ENCODE assay signal across 8 mouse cellular contexts in the genomic region with DNA sequence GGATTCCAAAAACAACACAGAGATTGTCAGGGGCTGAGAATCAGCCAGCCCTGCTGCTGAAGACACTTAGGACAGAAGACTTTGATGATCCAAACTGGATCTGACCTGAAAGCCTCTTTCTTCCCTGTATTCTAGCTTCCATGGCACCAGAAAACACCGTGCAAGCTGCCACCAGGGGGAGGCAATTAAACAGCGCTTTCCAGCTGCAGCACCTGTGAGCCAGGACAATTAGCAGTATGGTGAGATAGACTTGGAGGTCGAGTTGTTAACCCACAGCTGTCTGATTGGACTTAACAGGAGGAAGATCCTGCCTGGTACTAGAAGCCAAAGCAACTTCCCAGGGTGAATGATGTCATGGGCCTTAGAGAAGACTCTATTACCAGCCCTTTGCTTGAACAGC. TPM values are rescaled to one million over a fixed set of nuclear protein-coding genes. Genes with fewer than 3 reads are reported as not detected.
DNase-seq lines count a peak whose midpoint lies in the region; ATAC-seq and TF ChIP-seq lines count a peak whose summit lies in the region.

No protein-coding gene starts in this region.

- no peak overlapping the region for H3K27ac ChIP-seq in midbrain, embryonic 13.5 days
- H3K27ac ChIP-seq in midbrain, embryonic 10.5 days (replicated peaks): no peak overlapping the region
- H3K27ac ChIP-seq in lung, embryonic 14.5 days (ENCODE audit: low read depth): no peak overlapping the region

- no peak overlapping the region for H3K9ac ChIP-seq in midbrain, embryonic 13.5 days (replicated peaks)
- H3K9ac ChIP-seq in lung, embryonic 14.5 days: no peak overlapping the region

- no peak overlapping the region for H3K4me2 ChIP-seq in midbrain, embryonic 13.5 days (replicated peaks)
- H3K4me2 ChIP-seq in lung, embryonic 14.5 days: no peak overlapping the region

- H3K36me3 ChIP-seq in midbrain, embryonic 13.5 days: no peaks in the 10 kb centered on the region
- H3K36me3 ChIP-seq in midbrain, embryonic 10.5 days: no peaks in the 10 kb centered on the region
- no peaks in the 10 kb centered on the region for H3K36me3 ChIP-seq in lung, embryonic 14.5 days (ENCODE audit: insufficient read depth)

- peaks cover 5% of the 10 kb centered on the region; the same call in 1 of the 2 replicates for H3K9me3 ChIP-seq in midbrain, embryonic 13.5 days
- H3K9me3 ChIP-seq in midbrain, embryonic 10.5 days (replicated peaks): no peaks in the 10 kb centered on the region; the same call in 1 of the 2 replicates
- H3K9me3 ChIP-seq in lung, embryonic 14.5 days (ENCODE audit: low read depth, low read length): no peaks in the 10 kb centered on the region

- DNase-seq in adrenal gland, postnatal 10 days: peak; percentile 63
- DNase-seq in adrenal gland, adult 8-10 months: no peak
- no peak for DNase-seq in midbrain, embryonic 10.5 days (ENCODE audit: low spot score)
- DNase-seq in embryo, embryonic 11 days: peak; percentile 56
- DNase-seq in lung, embryonic 14.5 days: peak; percentile 65
- DNase-seq in layer of hippocampus, adult 18-20 months (ENCODE audit: low spot score in 2 of 2): no peak
- no peak for DNase-seq in urinary bladder, postnatal 4 days (ENCODE audit: low spot score in 2 of 2)

- H3K4me3 ChIP-seq in midbrain, embryonic 13.5 days (replicated peaks): no peak overlapping the region
- no peak overlapping the region for H3K4me3 ChIP-seq in midbrain, embryonic 10.5 days
- H3K4me3 ChIP-seq in lung, embryonic 14.5 days (ENCODE audit: low read depth, low read length): no peak overlapping the region

- 0 out of 2 replicates have a peak, but pooled peaks have one; percentile 30 for ATAC-seq in midbrain, embryonic 13.5 days
- ATAC-seq in lung, embryonic 14.5 days (ENCODE audit: insufficient read depth): no peak

- WGBS in midbrain, embryonic 13.5 days: 7% methylated on average over 3 of the region's 3 CpGs
- WGBS in midbrain, embryonic 10.5 days: 8% methylated on average over 3 of the region's 3 CpGs
- 7% methylated on average over 3 of the region's 3 CpGs for WGBS in lung, embryonic 14.5 days

- TF ChIP-seq CTCF in lung, embryonic 14.5 days (IDR thresholded peaks at IDR 0.05; ENCODE audit: low read depth): peak; percentile 78

- H3K4me1 ChIP-seq in midbrain, embryonic 13.5 days (replicated peaks): peaks cover 10% of the 10 kb centered on the region
- H3K4me1 ChIP-seq in midbrain, embryonic 10.5 days: peaks cover 25% of the 10 kb centered on the region
- H3K4me1 ChIP-seq in lung, embryonic 14.5 days (ENCODE audit: insufficient read depth): peaks cover 12% of the 10 kb centered on the region; the same call in 1 of the 2 replicates

- H3K27me3 ChIP-seq in midbrain, embryonic 13.5 days: peaks cover 17% of the 10 kb centered on the region
- peaks cover 40% of the 10 kb centered on the region for H3K27me3 ChIP-seq in midbrain, embryonic 10.5 days (ENCODE audit: low read depth, poor library complexity, severe bottlenecking)
- H3K27me3 ChIP-seq in lung, embryonic 14.5 days (ENCODE audit: insufficient read depth, low read length): no peaks in the 10 kb centered on the region

RNA-seq across cellular contexts. Expression of a gene that starts 9.4 kb away (rescaled TPM):
- total RNA-seq in adrenal gland, postnatal 10 days (2021): 1 to 10 TPM; 5.1 to 5.7 TPM
- total RNA-seq in adrenal gland, adult 8-10 months (2022): 10 to 100 TPM in 2 of 4 experiments, 1 to 10 TPM in 2; 9.2 to 14.0 (median 10.8) TPM
- polyA plus RNA-seq in midbrain, embryonic 13.5 days (2015; fragmentation: Nextera tagmentation; extraction: Ambion mirVana): 0.28 and 0.36 TPM in 2 replicates
- 0.60 and 1.3 TPM in 2 replicates for polyA plus RNA-seq in midbrain, embryonic 10.5 days (2016; fragmentation: Nextera tagmentation; extraction: Ambion mirVana)
- 12.8 and 12.9 TPM in 2 replicates for polyA plus RNA-seq in lung, embryonic 14.5 days (2014; fragmentation: Nextera tagmentation; extraction: Ambion mirVana)
- under 1 TPM; 0.30 to 0.89 TPM for total RNA-seq in layer of hippocampus, adult 18-20 months (2021)

RNA-seq across cellular contexts. Expression of a gene that starts 28.2 kb away (rescaled TPM):
- 10 to 100 TPM; 60.9 to 63.3 TPM for total RNA-seq in adrenal gland, postnatal 10 days (2021)
- total RNA-seq in adrenal gland, adult 8-10 months (2022): 10 to 100 TPM; 73.9 to 84.5 (median 77.5) TPM
- polyA plus RNA-seq in midbrain, embryonic 13.5 days (2015; fragmentation: Nextera tagmentation; extraction: Ambion mirVana): 151 and 158 TPM in 2 replicates
- 114 and 116 TPM in 2 replicates for polyA plus RNA-seq in midbrain, embryonic 10.5 days (2016; fragmentation: Nextera tagmentation; extraction: Ambion mirVana)
- polyA plus RNA-seq in lung, embryonic 14.5 days (2014; fragmentation: Nextera tagmentation; extraction: Ambion mirVana): 119 and 131 TPM in 2 replicates
- 10 to 100 TPM; 56.0 to 59.7 TPM for total RNA-seq in layer of hippocampus, adult 18-20 months (2021)

Comparison
In these comparisons a context has a peak if more than half of its experiments do, and no peak if none do; other contexts are left out.
1. DNase-seq: peak in adrenal gland, postnatal 10 days (single experiment), embryo, embryonic 11 days (single experiment) and lung, embryonic 14.5 days (single experiment); none in adrenal gland, adult 8-10 months (single experiment), midbrain, embryonic 10.5 days (single experiment), layer of hippocampus, adult 18-20 months (0 of 2) and urinary bladder, postnatal 4 days (0 of 2).